Mouse (Mus musculus): ENCODE measurements at regions not wholly inside any gene's neighbourhood (a gene's known extent, or its start where the extent isn't known, plus 50 kb on each side); places are given as distances from the start of the nearest gene placed in this dataset.

GRCm38 (mm10) chr1:41393287-41393686 is 587.9 kb downstream of the Tmem182 start:
- no peak for ATAC-seq (ENCODE audit: insufficient read depth, low FRiP score)
- Histone ChIP-seq H3K9me3 (replicated peaks; ENCODE audit: control insufficient read depth, low read length) (no peaks in the 10 kb centered on the region), H3K36me3 (ENCODE audit: control insufficient read depth, insufficient read depth, low read length) (no peaks in the 10 kb centered on the region), H3K27ac (ENCODE audit: low read length) (no peak overlapping the region), H3K4me3 (replicated peaks; ENCODE audit: low read length) (no peak overlapping the region), H3K4me2 (ENCODE audit: low read depth, low read length) (no peak overlapping the region), H3K4me1 (ENCODE audit: control insufficient read depth, insufficient read depth, low read length) (0 out of 2 replicates have a peak, but pooled peaks cover 7% of the 10 kb centered on the region), H3K27me3 (ENCODE audit: control insufficient read depth, insufficient read depth, low read length) (no peaks in the 10 kb centered on the region), H3K9ac (ENCODE audit: low read length) (no peak overlapping the region)
- WGBS = 69% methylated on average over 4 of the region's 4 CpGs

- H3K9me3 ChIP-seq (replicated peaks; ENCODE audit: control insufficient read depth, low read length) = no peaks in the 10 kb centered on the region
- H3K27ac ChIP-seq (ENCODE audit: low read length) = no peak overlapping the region
- H3K36me3 ChIP-seq (ENCODE audit: control insufficient read depth, insufficient read depth, low read length) = no peaks in the 10 kb centered on the region
- WGBS = 70% methylated on average over 3 of the region's 3 CpGs
- no peak overlapping the region for H3K9ac ChIP-seq (ENCODE audit: low read length)
- 0 out of 2 replicates have a peak, but pooled peaks cover 3% of the 10 kb centered on the region for H3K4me1 ChIP-seq (ENCODE audit: control insufficient read depth, insufficient read depth, low read length)
- H3K4me2 ChIP-seq (ENCODE audit: low read depth, low read length) = no peak overlapping the region
- H3K4me3 ChIP-seq (replicated peaks; ENCODE audit: low read length) = no peak overlapping the region
- no peaks in the 10 kb centered on the region for H3K27me3 ChIP-seq (ENCODE audit: control insufficient read depth, insufficient read depth, low read length)
- no peak for ATAC-seq (ENCODE audit: insufficient read depth, low FRiP score)
These were observed 589.7 kb downstream of the Tmem182 start for GRCm38 (mm10) chr1:41395081-41395480.

DNA sequence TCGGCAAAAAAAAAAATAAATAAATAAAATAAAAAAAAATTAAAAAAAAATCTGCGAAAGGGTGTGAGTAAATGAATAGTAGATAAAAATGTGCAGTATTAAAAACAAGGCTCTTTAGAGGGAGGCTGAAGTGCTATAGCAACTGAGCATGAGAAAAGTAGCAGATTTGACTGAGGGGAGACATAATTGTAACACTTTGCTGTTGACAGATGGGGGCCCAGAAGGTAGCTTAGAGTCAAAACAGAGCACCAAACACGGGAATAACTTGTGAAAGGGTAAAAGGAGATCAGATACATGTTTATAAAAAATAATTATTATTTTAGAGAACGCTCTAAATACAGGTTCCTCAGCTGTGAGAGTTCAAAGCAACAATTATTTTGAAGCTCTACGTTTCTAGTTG is 605.1 kb downstream of the Tmem182 start:
- 78% methylated on average over 5 of the region's 5 CpGs for WGBS

GRCm38 (mm10) chr1:41411641-41412040 is 606.2 kb downstream of the Tmem182 start:
- H3K4me1 ChIP-seq (ENCODE audit: control insufficient read depth, insufficient read depth, low read length) = no peaks in the 10 kb centered on the region
- H3K9me3 ChIP-seq (replicated peaks; ENCODE audit: control insufficient read depth, low read length) = no peaks in the 10 kb centered on the region
- no peak overlapping the region for H3K4me3 ChIP-seq (replicated peaks; ENCODE audit: low read length)
- H3K9ac ChIP-seq (ENCODE audit: low read length) = no peak overlapping the region
- no peak overlapping the region for H3K27ac ChIP-seq (ENCODE audit: low read length)
- no peak overlapping the region for H3K4me2 ChIP-seq (ENCODE audit: low read depth, low read length)
- no peaks in the 10 kb centered on the region for H3K36me3 ChIP-seq (ENCODE audit: control insufficient read depth, insufficient read depth, low read length)
- ATAC-seq (ENCODE audit: insufficient read depth, low FRiP score) = no peak
- WGBS = 81% methylated on average over 3 of the region's 3 CpGs
- no peaks in the 10 kb centered on the region for H3K27me3 ChIP-seq (ENCODE audit: control insufficient read depth, insufficient read depth, low read length)

More for the DNA sequence above, 605.1 kb downstream of the Tmem182 start:
- no peak overlapping the region for H3K27ac ChIP-seq (ENCODE audit: low read length)
- H3K4me1 ChIP-seq (ENCODE audit: control insufficient read depth, insufficient read depth, low read length) = no peaks in the 10 kb centered on the region
- no peak overlapping the region for H3K4me3 ChIP-seq (replicated peaks; ENCODE audit: low read length)
- no peaks in the 10 kb centered on the region for H3K27me3 ChIP-seq (ENCODE audit: control insufficient read depth, insufficient read depth, low read length)
- H3K36me3 ChIP-seq (ENCODE audit: control insufficient read depth, insufficient read depth, low read length) = no peaks in the 10 kb centered on the region
- H3K9ac ChIP-seq (ENCODE audit: low read length) = no peak overlapping the region
- no peak overlapping the region for H3K4me2 ChIP-seq (ENCODE audit: low read depth, low read length)
- H3K9me3 ChIP-seq (replicated peaks; ENCODE audit: control insufficient read depth, low read length) = no peaks in the 10 kb centered on the region
- no peak for ATAC-seq (ENCODE audit: insufficient read depth, low FRiP score)

GRCm38 (mm10) chr1:41412078-41412477 is 606.7 kb downstream of the Tmem182 start:
- WGBS = 80% methylated on average over 8 of the region's 8 CpGs

DNA sequence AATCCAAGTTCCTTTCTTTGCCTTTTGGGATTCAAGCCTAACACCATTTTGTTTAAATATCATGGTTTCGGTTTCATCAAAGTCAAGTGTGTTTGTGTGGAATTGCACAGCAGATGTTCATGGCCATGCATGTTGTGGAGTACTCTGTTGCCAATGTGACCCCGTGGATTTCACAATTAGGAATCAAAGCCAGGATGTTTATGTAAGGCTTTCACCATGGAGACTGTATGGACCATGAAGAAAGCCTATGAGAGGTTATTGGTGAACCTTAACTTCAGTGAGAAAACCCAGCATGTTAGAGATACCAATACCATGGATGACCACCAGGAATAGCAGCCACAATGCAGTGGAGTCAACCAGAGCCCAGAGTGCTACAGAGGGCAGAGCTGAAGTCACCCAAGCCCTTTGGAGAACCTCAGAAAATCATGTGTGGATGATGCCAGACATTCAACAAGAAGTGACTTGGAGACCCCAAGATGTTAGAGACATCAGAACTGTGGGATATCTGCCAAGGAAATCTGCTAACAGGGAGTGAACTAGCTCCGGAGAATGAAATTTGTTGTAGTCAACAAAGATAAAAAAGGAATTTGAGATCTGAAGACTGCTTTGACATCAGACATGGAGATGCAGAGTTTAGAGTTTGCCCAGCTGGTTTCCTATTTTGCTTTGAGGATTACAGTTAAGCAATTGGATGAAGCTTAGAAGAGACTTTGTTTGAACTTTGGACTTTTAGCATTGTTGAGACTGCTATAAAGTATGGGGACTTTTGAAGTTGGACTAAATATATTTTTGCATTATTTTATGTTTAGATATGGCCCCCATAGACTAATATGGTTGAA is 615.3 kb downstream of the Tmem182 start:
- H3K36me3 ChIP-seq (ENCODE audit: control insufficient read depth, insufficient read depth, low read length) = no peaks in the 10 kb centered on the region
- H3K27ac ChIP-seq (ENCODE audit: low read length) = no peak overlapping the region
- WGBS = 68% methylated on average over 3 of the region's 3 CpGs
- no peak overlapping the region for H3K9ac ChIP-seq (ENCODE audit: low read length)
- H3K4me1 ChIP-seq (ENCODE audit: control insufficient read depth, insufficient read depth, low read length) = no peaks in the 10 kb centered on the region
- H3K27me3 ChIP-seq (ENCODE audit: control insufficient read depth, insufficient read depth, low read length) = no peaks in the 10 kb centered on the region
- no peak for ATAC-seq (ENCODE audit: insufficient read depth, low FRiP score)
- no peak overlapping the region for H3K4me2 ChIP-seq (ENCODE audit: low read depth, low read length)
- no peak overlapping the region for H3K4me3 ChIP-seq (replicated peaks; ENCODE audit: low read length)
- H3K9me3 ChIP-seq (replicated peaks; ENCODE audit: control insufficient read depth, low read length) = no peaks in the 10 kb centered on the region

More at GRCm38 (mm10) chr1:41412078-41412477, 606.7 kb downstream of the Tmem182 start:
- no peak overlapping the region for H3K4me2 ChIP-seq (ENCODE audit: low read depth, low read length)
- no peaks in the 10 kb centered on the region for H3K36me3 ChIP-seq (ENCODE audit: control insufficient read depth, insufficient read depth, low read length)
- no peak overlapping the region for H3K27ac ChIP-seq (ENCODE audit: low read length)
- no peak overlapping the region for H3K4me3 ChIP-seq (replicated peaks; ENCODE audit: low read length)
- ATAC-seq (ENCODE audit: insufficient read depth, low FRiP score) = no peak
- H3K27me3 ChIP-seq (ENCODE audit: control insufficient read depth, insufficient read depth, low read length) = no peaks in the 10 kb centered on the region
- no peaks in the 10 kb centered on the region for H3K9me3 ChIP-seq (replicated peaks; ENCODE audit: control insufficient read depth, low read length)
- no peak overlapping the region for H3K9ac ChIP-seq (ENCODE audit: low read length)
- no peaks in the 10 kb centered on the region for H3K4me1 ChIP-seq (ENCODE audit: control insufficient read depth, insufficient read depth, low read length)

DNA sequence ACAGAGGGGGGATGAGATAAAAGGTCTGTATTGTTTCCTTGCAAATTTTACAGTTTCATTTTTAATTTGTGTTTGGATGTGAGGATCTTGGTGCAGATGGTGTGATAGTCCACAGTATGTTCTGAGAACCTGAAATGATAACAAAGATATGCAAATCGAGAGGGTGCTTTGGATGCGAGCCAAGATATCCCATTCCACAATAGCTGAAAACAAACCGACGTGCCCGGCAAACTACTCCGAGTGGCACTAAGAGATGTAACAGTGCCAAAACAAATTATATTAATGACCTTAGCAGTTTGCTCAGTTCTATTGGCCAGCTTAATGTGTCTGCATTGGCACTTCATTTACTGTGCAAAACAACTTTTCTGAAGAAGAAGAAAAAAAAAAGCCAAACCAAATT is 622.5 kb downstream of the Tmem182 start:
- no peaks in the 10 kb centered on the region for H3K36me3 ChIP-seq (ENCODE audit: control insufficient read depth, insufficient read depth, low read length)
- no peaks in the 10 kb centered on the region for H3K9me3 ChIP-seq (replicated peaks; ENCODE audit: control insufficient read depth, low read length)
- 39% methylated on average over 6 of the region's 6 CpGs for WGBS
- H3K27ac ChIP-seq (ENCODE audit: low read length) = no peak overlapping the region
- H3K9ac ChIP-seq (ENCODE audit: low read length) = no peak overlapping the region
- ATAC-seq (ENCODE audit: insufficient read depth, low FRiP score) = no peak
- no peaks in the 10 kb centered on the region for H3K27me3 ChIP-seq (ENCODE audit: control insufficient read depth, insufficient read depth, low read length)
- H3K4me2 ChIP-seq (ENCODE audit: low read depth, low read length) = no peak overlapping the region
- H3K4me1 ChIP-seq (ENCODE audit: control insufficient read depth, insufficient read depth, low read length) = no peaks in the 10 kb centered on the region
- H3K4me3 ChIP-seq (replicated peaks; ENCODE audit: low read length) = no peak overlapping the region

- no peak overlapping the region for H3K27ac ChIP-seq (ENCODE audit: low read length)
- H3K27me3 ChIP-seq (ENCODE audit: control insufficient read depth, insufficient read depth, low read length) = no peaks in the 10 kb centered on the region
- no peak overlapping the region for H3K4me2 ChIP-seq (ENCODE audit: low read depth, low read length)
- no peak overlapping the region for H3K9ac ChIP-seq (ENCODE audit: low read length)
- H3K4me3 ChIP-seq (replicated peaks; ENCODE audit: low read length) = no peak overlapping the region
- WGBS = 33% methylated on average over 7 of the region's 7 CpGs
- H3K36me3 ChIP-seq (ENCODE audit: control insufficient read depth, insufficient read depth, low read length) = no peaks in the 10 kb centered on the region
- ATAC-seq (ENCODE audit: insufficient read depth, low FRiP score) = no peak
- H3K4me1 ChIP-seq (ENCODE audit: control insufficient read depth, insufficient read depth, low read length) = no peaks in the 10 kb centered on the region
- no peaks in the 10 kb centered on the region for H3K9me3 ChIP-seq (replicated peaks; ENCODE audit: control insufficient read depth, low read length)
These were observed 625.8 kb downstream of the Tmem182 start for GRCm38 (mm10) chr1:41431127-41431690.

- Histone ChIP-seq H3K27me3 (ENCODE audit: control insufficient read depth, insufficient read depth, low read length) (no peaks in the 10 kb centered on the region), H3K4me1 (ENCODE audit: control insufficient read depth, insufficient read depth, low read length) (no peaks in the 10 kb centered on the region), H3K4me3 (replicated peaks; ENCODE audit: low read length) (no peak overlapping the region), H3K9me3 (replicated peaks; ENCODE audit: control insufficient read depth, low read length) (no peaks in the 10 kb centered on the region), H3K27ac (ENCODE audit: low read length) (no peak overlapping the region), H3K36me3 (ENCODE audit: control insufficient read depth, insufficient read depth, low read length) (no peaks in the 10 kb centered on the region), H3K9ac (ENCODE audit: low read length) (no peak overlapping the region), H3K4me2 (ENCODE audit: low read depth, low read length) (no peak overlapping the region)
- ATAC-seq (ENCODE audit: insufficient read depth, low FRiP score) = no peak
- 76% methylated on average over 3 of the region's 3 CpGs for WGBS
These were observed 630.0 kb downstream of the Tmem182 start for GRCm38 (mm10) chr1:41435379-41435778.

Measured in stomach, embryonic 16.5 days (tissue).